Comparison of ENCODE assay signal across 16 mouse cellular contexts in the genomic region with DNA sequence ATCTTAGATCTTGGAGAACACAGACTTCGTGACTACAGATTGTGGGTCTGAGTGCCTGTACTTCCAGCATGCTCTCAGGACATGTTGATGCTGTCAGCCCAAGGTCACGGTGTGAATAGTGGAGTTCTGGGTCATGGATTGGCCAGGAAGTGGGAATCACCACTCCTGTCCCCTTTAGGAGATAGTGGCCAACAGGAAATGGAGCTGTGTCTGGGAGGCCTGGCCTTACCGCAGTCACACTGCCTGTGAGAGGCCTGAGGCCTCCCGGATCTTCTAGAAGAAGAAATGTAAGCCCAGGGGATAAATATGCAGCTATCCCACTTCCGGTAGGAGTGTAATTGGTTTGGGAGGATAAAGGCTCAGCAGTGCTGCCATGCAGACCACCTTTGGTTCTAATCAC. TPM values are rescaled to one million over a fixed set of nuclear protein-coding genes. Genes with fewer than 3 reads are reported as not detected.
"Had no signal": no experiment of that assay in that cellular context is flagged by ENCODE, and none has a peak within 500 bp of the region (broad histone marks: within the 10 kb centered on the region; RNA-seq: fewer than 3 reads in every experiment).

No protein-coding gene starts in this region.

- H3K36me3 ChIP-seq: midbrain, embryonic 10.5 days; midbrain, embryonic 12.5 days; neural tube, embryonic 12.5 days; stomach, embryonic 15.5 days had no signal

- H3K4me2 ChIP-seq: lung, embryonic 14.5 days; midbrain, embryonic 12.5 days; neural tube, embryonic 12.5 days; stomach, embryonic 15.5 days had no signal

- H3K27me3 ChIP-seq: midbrain, embryonic 12.5 days; neural tube, embryonic 12.5 days; stomach, embryonic 15.5 days had no signal

- H3K27ac ChIP-seq: midbrain, embryonic 10.5 days; midbrain, embryonic 12.5 days; neural tube, embryonic 12.5 days; stomach, embryonic 15.5 days; stomach, postnatal 0 days had no signal

- H3K4me3 ChIP-seq: midbrain, embryonic 10.5 days; midbrain, embryonic 12.5 days; neural tube, embryonic 12.5 days; stomach, embryonic 15.5 days had no signal

- DNase-seq: lung, adult 18-20 months; lung, embryonic 14.5 days; lung, postnatal 10 days; lung, postnatal 4 days; midbrain, embryonic 14.5 days; right cerebral cortex, postnatal 14 days; thymus, adult 2 months; thymus, postnatal 25 days; thymus, postnatal 4 days had no signal

- ATAC-seq: midbrain, embryonic 16.5 days had no signal

- H3K4me1 ChIP-seq: midbrain, embryonic 10.5 days; midbrain, embryonic 12.5 days; neural tube, embryonic 12.5 days; stomach, embryonic 15.5 days had no signal

- H3K9ac ChIP-seq: lung, embryonic 14.5 days; midbrain, embryonic 12.5 days; neural tube, embryonic 12.5 days; stomach, embryonic 15.5 days had no signal

- H3K9me3 ChIP-seq: midbrain, embryonic 10.5 days; neural tube, embryonic 12.5 days; stomach, embryonic 15.5 days had no signal

RNA-seq across cellular contexts. Expression of a gene that starts 12.8 kb away (rescaled TPM):
- total RNA-seq: megakaryocyte-erythroid progenitor cell, adult 5-6 weeks had no signal
